Mouse (Mus musculus): ENCODE results near the gene Tab1.

GRCm38 (mm10) chr15:80181561-80181960, 48.6 kb downstream of the Tab1 start:
- TF ChIP-seq CTCF (IDR thresholded peaks at IDR 0.05) (no peak), POLR2A (IDR thresholded peaks at IDR 0.05; ENCODE audit: insufficient read depth, low read depth, low read length) (no peak), EP300 (IDR thresholded peaks at IDR 0.05; ENCODE audit: insufficient read depth, low read depth, low read length) (no peak)
